Mouse (Mus musculus) heart, postnatal 0 days (tissue): ENCODE measurements around the gene Gipc1.

Source experiments
- CTCF ChIP-seq: IDR thresholded peaks from 2 replicates; pipeline ENCODE4 v1.5.1; 2016; ENCODE audit warnings: antibody characterized with exemption, control low read depth, low read depth
- EP300 ChIP-seq: IDR thresholded peaks from 2 replicates; pipeline ENCODE4 v1.6.1; 2016; ENCODE audit warnings: antibody characterized with exemption, low read depth

DNA sequence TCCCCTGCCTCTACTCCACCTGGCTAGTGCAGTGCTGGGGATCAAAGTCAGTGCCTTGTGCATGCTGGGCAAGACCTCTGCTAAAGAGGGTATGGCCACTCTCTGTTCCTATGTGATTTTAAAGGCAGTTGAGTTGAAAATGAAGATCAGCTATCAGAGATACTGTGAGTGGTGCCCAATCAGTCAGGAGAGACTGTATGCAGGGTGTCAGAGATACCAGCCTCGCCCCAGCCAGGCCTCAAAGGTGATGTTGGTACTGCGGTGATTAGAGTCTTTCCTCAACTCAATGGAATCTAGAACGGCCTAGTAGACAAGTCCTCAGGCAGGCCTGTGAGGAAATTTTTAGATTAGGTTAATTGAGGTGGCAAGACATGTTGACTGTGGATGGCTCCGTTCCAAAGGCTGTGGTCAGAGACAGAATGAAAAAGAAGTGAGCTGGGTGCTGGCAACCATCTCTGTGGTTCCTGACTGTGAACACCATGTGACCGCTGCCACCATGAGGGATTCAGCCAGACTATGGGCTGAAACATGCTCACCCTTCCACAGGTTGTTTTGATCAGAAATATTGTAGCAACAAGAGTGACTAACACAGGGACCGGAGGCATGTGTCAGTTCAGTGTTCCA, 26.7 kb upstream of the Gipc1 start:
- TF ChIP-seq CTCF = no peak
- TF ChIP-seq EP300 = no peak
